Comparison of ENCODE assay signal across 8 mouse cellular contexts in the genomic region with DNA sequence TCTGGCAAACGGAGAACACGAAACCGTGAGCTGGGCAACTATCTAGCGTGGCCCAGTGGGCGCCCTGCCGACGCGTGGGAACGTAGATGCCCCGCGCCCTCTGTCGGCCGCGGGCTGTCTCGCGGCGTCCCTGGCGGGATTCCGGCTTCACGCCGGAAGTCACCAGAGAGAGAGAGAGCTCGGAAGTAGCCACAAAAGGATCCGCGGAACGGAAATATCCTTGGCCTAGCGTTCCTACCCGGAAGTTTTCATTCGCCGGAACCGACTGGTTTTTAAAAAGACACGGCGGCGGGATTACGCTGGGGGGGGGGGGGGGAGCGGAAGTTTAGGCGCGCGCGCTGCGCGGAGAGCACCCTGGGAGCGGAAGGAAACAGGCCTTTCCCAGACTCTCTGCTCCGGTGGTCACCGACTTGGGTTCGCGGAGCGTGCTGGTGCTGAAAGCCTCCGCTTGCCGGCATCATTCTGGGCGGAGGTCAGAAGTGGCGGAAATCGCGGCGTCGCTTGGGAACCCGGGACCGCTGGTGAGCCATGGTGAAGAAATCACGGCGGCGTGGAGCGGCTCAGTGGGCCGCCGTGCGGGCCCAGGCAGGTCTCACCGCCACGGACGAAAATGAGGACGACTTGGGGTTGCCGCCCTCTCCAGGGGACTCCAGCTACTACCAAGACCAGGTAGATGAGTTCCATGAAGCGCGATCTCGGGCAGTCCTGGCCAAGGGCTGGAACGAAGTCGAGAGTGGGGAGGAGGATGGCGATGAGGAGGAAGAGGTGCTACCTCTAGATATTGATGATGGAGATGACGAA. TPM values are rescaled to one million over a fixed set of nuclear protein-coding genes. Genes with fewer than 3 reads are reported as not detected.
A peak's percentile ranks its signal among the peaks of the same experiment; 100 is the strongest.
DNase-seq lines count a peak whose midpoint lies in the region; ATAC-seq lines count a peak whose summit lies in the region.

A gene (plus strand): TSS at position 377 of the 801 bp plus-strand sequence.

- ATAC-seq in hematopoietic stem cell, adult 5-6 weeks (replicated peaks in 1 of 2; ENCODE audit: insufficient read depth in 1 of 2, low FRiP score in 2 of 2, low TSS enrichment in 1 of 2, low read depth in 1 of 2, poor library complexity in 2 of 2, severe bottlenecking in 2 of 2): peak; percentile 95 to 96
- peak; percentile 96 for ATAC-seq in lung, embryonic 16.5 days (ENCODE audit: low read depth)

- peak within 1 kb of the TSS; percentile 91 for H3K4me3 ChIP-seq in lung, embryonic 16.5 days (ENCODE audit: low read length)

- H3K9ac ChIP-seq in lung, embryonic 16.5 days (ENCODE audit: low read length): peak within 1 kb of the TSS; percentile 95

- H3K9me3 ChIP-seq in lung, embryonic 16.5 days (ENCODE audit: control insufficient read depth, low read length): no peaks in the 10 kb centered on the region

- H3K4me2 ChIP-seq in lung, embryonic 16.5 days (ENCODE audit: low read depth, low read length): peak within 1 kb of the TSS; percentile 92

- H3K27ac ChIP-seq in lung, embryonic 16.5 days (ENCODE audit: low read length): peak within 1 kb of the TSS; percentile 96

- H3K36me3 ChIP-seq in lung, embryonic 16.5 days (ENCODE audit: control insufficient read depth, insufficient read depth, low read length): peaks cover 2% of the 10 kb centered on the region

- peaks cover 18% of the 10 kb centered on the region for H3K4me1 ChIP-seq in lung, embryonic 16.5 days (replicated peaks; ENCODE audit: control insufficient read depth, insufficient read depth, low read length)

- under 1% methylated on average over 75 of the region's 76 CpGs for WGBS in lung, embryonic 16.5 days

- DNase-seq in MEL-GATA-1-ER (ENCODE audit: extremely low read depth, low read depth): peak; percentile 97
- DNase-seq in cerebellum, adult 8-10 months: peak; percentile 97
- DNase-seq in forelimb bud, embryonic 11.5 days (ENCODE audit: low read depth, low spot score): peak; percentile 99
- DNase-seq in layer of hippocampus, adult 9-10 months (ENCODE audit: low spot score): peak; percentile 91
- DNase-seq in ovary, postnatal 10 days (ENCODE audit: low spot score): peak; percentile 96
- DNase-seq in thymus, postnatal 10 days (ENCODE audit: low spot score in 2 of 2): peak; percentile 87 to 93

- H3K27me3 ChIP-seq in lung, embryonic 16.5 days (ENCODE audit: control insufficient read depth, insufficient read depth, low read depth, low read length): no peaks in the 10 kb centered on the region

RNA-seq across cellular contexts. Expression of the gene that starts here (rescaled TPM):
- 61.8 and 80.9 TPM in 2 replicates for total RNA-seq in hematopoietic stem cell, adult 5-6 weeks (2017)
- polyA plus RNA-seq in lung, embryonic 16.5 days (2015; fragmentation: Nextera tagmentation; extraction: Ambion mirVana): 60.5 and 63.9 TPM in 2 replicates

Comparison
In these comparisons a context has a peak if more than half of its experiments do, and no peak if none do; other contexts are left out.
1. Peak in every context shown above with its lines: DNase-seq, ATAC-seq, H3K4me3 ChIP-seq and H3K27ac ChIP-seq.